Mouse (Mus musculus) ES-Bruce4 (cell line): ENCODE results near the gene Fam219b. TPM values are rescaled to one million over a fixed set of nuclear protein-coding genes. Genes with fewer than 3 reads are reported as not detected.

Experiments
- H3K27ac ChIP-seq: 2 replicates; pipeline ENCODE4 v1.5.1; 2012; ENCODE audit warnings: low read length, inconsistent platforms; ENCODE audit not compliant: insufficient read depth
- H3K27me3 ChIP-seq: 2 replicates; pipeline ENCODE4 v1.6.1; 2012; ENCODE audit warnings: mild to moderate bottlenecking, low read length, inconsistent platforms; ENCODE audit not compliant: control insufficient read depth, poor library complexity, insufficient read depth, severe bottlenecking
- H3K36me3 ChIP-seq: 2 replicates; pipeline ENCODE4 v1.6.1; 2012; ENCODE audit warnings: inconsistent platforms, mild to moderate bottlenecking, low read length, moderate library complexity; ENCODE audit not compliant: control insufficient read depth, poor library complexity, insufficient read depth, severe bottlenecking
- H3K4me1 ChIP-seq: one replicate; pipeline ENCODE4 v1.8.1; 2011; ENCODE audit warnings: low read length; ENCODE audit not compliant: control insufficient read depth, insufficient read depth
- H3K4me3 ChIP-seq: 2 replicates; pipeline ENCODE4 v1.5.1; 2011; ENCODE audit warnings: low read depth, mild to moderate bottlenecking, low read length
- H3K9ac ChIP-seq: 2 replicates; pipeline ENCODE4 v1.6.1; 2012; ENCODE audit warnings: low read depth, mild to moderate bottlenecking, inconsistent platforms; ENCODE audit not compliant: poor library complexity, severe bottlenecking
- H3K9me3 ChIP-seq: replicated peaks from 2 replicates; pipeline ENCODE4 v1.6.1; 2012; ENCODE audit warnings: mild to moderate bottlenecking, low read length, inconsistent platforms; ENCODE audit not compliant: control insufficient read depth, poor library complexity, insufficient read depth, severe bottlenecking
- CTCF ChIP-seq: IDR thresholded peaks from one replicate; pipeline ENCODE4 v1.8.1; 2011; ENCODE audit warnings: low read depth, low read length
- EP300 ChIP-seq: IDR thresholded peaks from 2 replicates; pipeline ENCODE4 v1.6.1; 2011; ENCODE audit warnings: low read depth, low read length; ENCODE audit not compliant: insufficient read depth
- POLR2A ChIP-seq: IDR thresholded peaks from one replicate; pipeline ENCODE4 v1.8.1; 2011; ENCODE audit warnings: low read length; ENCODE audit not compliant: insufficient read depth
- polyA plus RNA-seq: library from polyadenylated mRNA; stranded (reverse); fragments of >200 nt; gene quantifications from 2 replicates; pipeline ENCODE4 v1.2.4, GENCODE M21; 2011; ENCODE audit warnings: low read depth; ENCODE audit not compliant: missing spikeins, insufficient read depth, insufficient read length

Fam219b gene
- polyA plus RNA-seq, 1 experiment, result 9.0 TPM

- TF ChIP-seq CTCF (no peak), EP300 (no peak), POLR2A (no peak)
- H3K9ac ChIP-seq, result peak overlapping the region; percentile 46
Measured at GRCm38 (mm10) chr9:57561711-57562099, 24.4 kb downstream of the Fam219b start.

GRCm38 (mm10) chr9:57562896-57563372 is 25.6 kb downstream of the Fam219b start:
- Histone ChIP-seq H3K36me3 (no peaks in the 10 kb centered on the region), H3K4me3 (no peak overlapping the region), H3K9ac (no peak overlapping the region), H3K27ac (no peak overlapping the region), H3K4me1 (no peaks in the 10 kb centered on the region), H3K9me3 (no peaks in the 10 kb centered on the region), H3K27me3 (no peaks in the 10 kb centered on the region)
- no peak for TF ChIP-seq POLR2A
- no peak for TF ChIP-seq CTCF
- TF ChIP-seq EP300, result no peak

More at GRCm38 (mm10) chr9:57561711-57562099, 24.4 kb downstream of the Fam219b start:
- H3K27ac ChIP-seq, result no peak overlapping the region
- no peaks in the 10 kb centered on the region for H3K4me1 ChIP-seq
- no peaks in the 10 kb centered on the region for H3K9me3 ChIP-seq
- no peaks in the 10 kb centered on the region for H3K27me3 ChIP-seq
- no peaks in the 10 kb centered on the region for H3K36me3 ChIP-seq
- peak overlapping the region; percentile 38 for H3K4me3 ChIP-seq

- no peaks in the 10 kb centered on the region for H3K4me1 ChIP-seq
- H3K9ac ChIP-seq, result no peak overlapping the region
- H3K36me3 ChIP-seq, result no peaks in the 10 kb centered on the region
- H3K9me3 ChIP-seq, result no peaks in the 10 kb centered on the region
- no peak overlapping the region for H3K27ac ChIP-seq
- no peak overlapping the region for H3K4me3 ChIP-seq
- no peak for TF ChIP-seq POLR2A
- no peak for TF ChIP-seq EP300
- no peak for TF ChIP-seq CTCF
- no peaks in the 10 kb centered on the region for H3K27me3 ChIP-seq
Measured at GRCm38 (mm10) chr9:57564609-57565008, 27.3 kb downstream of the Fam219b start.

DNA sequence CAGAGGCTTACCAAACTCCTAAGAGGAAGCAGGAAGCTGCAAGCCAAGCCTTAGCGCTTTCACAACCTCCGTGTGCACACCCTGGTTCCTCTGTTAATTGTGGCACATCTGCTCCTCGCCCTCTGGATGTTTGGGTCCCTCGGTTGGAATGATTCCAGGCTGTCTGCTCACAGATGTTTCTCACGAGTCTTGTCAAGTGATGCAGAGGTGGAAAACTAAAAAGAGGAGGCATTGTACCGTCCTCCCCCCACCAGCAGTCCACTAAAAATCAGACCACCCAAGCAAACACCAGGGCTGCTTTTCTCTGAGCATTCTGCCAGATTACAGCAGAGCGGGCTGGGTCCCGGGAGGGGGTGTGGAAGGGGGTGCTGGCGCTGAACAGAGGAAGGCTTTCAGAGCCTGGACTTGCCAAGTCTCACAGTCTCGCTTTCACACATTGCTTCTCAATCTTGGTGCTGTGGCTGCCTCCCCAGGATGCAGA is 28.5 kb downstream of the Fam219b start:
- TF ChIP-seq CTCF (no peak), POLR2A (no peak), EP300 (no peak)
- Histone ChIP-seq H3K27me3 (no peaks in the 10 kb centered on the region), H3K36me3 (no peaks in the 10 kb centered on the region), H3K9ac (no peak overlapping the region), H3K9me3 (no peaks in the 10 kb centered on the region), H3K27ac (no peak overlapping the region), H3K4me1 (no peaks in the 10 kb centered on the region), H3K4me3 (no peak overlapping the region)

DNA sequence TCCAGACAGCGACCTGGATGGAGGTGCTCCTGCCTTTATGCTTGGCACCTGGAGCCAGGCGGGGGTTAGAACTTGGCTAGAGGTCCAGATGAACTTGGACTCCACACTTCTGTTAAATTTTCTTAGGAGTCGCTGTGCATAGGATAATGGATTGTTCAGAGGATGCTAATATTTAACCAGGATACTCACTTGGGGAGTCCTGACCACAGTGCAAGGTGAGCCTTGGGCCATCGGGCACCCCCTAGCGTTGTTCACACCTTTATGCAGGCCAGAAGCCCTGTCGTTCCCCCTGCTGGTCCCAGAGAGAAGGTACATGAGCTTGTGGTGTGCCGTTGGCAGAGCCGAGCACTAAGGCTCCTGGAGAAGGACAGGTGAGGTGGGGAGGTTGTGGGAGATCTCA is 29.5 kb downstream of the Fam219b start:
- Histone ChIP-seq H3K36me3 (no peaks in the 10 kb centered on the region), H3K4me1 (no peaks in the 10 kb centered on the region), H3K4me3 (no peak overlapping the region), H3K27me3 (no peaks in the 10 kb centered on the region), H3K9ac (no peak overlapping the region), H3K27ac (no peak overlapping the region), H3K9me3 (no peaks in the 10 kb centered on the region)
- TF ChIP-seq EP300, result no peak
- peak; percentile 70 for TF ChIP-seq CTCF

GRCm38 (mm10) chr9:57568500-57568899 is 31.2 kb downstream of the Fam219b start:
- Histone ChIP-seq H3K27me3 (no peaks in the 10 kb centered on the region), H3K27ac (no peak overlapping the region), H3K4me3 (no peak overlapping the region), H3K36me3 (no peaks in the 10 kb centered on the region), H3K9me3 (no peaks in the 10 kb centered on the region), H3K4me1 (no peaks in the 10 kb centered on the region), H3K9ac (no peak overlapping the region)
- TF ChIP-seq EP300, result no peak
- no peak for TF ChIP-seq CTCF
- TF ChIP-seq POLR2A, result no peak
